Mouse (Mus musculus) bone marrow macrophage, adult 2 months (primary cell): ENCODE measurements around the gene Map7d1.

Experiments used
- CTCF ChIP-seq: IDR thresholded peaks from 2 replicates; pipeline ENCODE4 v1.5.1; 2012; ENCODE audit warnings: low read depth, mild to moderate bottlenecking, low read length, moderate library complexity
- POLR2A ChIP-seq: IDR thresholded peaks from 2 replicates; pipeline ENCODE4 v1.6.1; 2012; ENCODE audit warnings: mild to moderate bottlenecking, low read depth, low read length, borderline replicate concordance

DNA sequence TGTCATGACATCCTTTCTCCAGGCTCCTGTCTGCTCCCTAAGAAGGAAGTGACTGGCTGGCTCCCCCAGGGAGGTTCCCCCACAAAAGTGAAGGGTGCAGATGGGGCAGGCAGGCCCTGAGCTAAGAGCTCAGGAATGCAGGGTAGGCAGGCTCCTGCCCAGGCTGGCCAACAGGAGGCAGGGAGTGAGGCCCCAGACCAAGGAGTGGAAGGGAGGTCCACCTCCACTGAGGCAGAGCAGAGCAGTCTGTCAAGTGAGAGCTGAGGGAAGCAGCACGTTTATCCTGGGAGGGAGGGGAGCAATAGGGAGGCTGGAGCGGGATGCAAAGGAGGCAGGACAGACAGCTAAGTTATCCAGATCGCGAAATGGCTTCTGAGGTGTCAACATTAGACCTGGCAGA, 5.5 kb downstream of the Map7d1 start:
- no peak for TF ChIP-seq CTCF
- no peak for TF ChIP-seq POLR2A
